Mouse (Mus musculus) bone marrow, adult 2 months (tissue): ENCODE data around the gene Ppm1m.

Experiments used
- CTCF ChIP-seq: fragments of 200-500 bp; IDR thresholded peaks from 2 replicates; pipeline ENCODE4 v1.5.1; 2011; ENCODE audit warnings: low read length, control low read depth; ENCODE audit not compliant: control insufficient read depth, insufficient read depth
- POLR2A ChIP-seq: fragments of 200-500 bp; IDR thresholded peaks from 2 replicates; pipeline ENCODE4 v1.6.1; 2011; ENCODE audit warnings: low read depth, mild to moderate bottlenecking, control low read depth, low read length, borderline replicate concordance; ENCODE audit not compliant: control insufficient read depth

- TF ChIP-seq CTCF: no peak
- TF ChIP-seq POLR2A: no peak
Measured at GRCm38 (mm10) chr9:106147281-106147680, 52.3 kb downstream of the Ppm1m start.
